Mouse (Mus musculus) ES-Bruce4 (cell line): Measurements from ENCODE around the gene Kdr.

Experiments used
- CTCF ChIP-seq: IDR thresholded peaks from one replicate; pipeline ENCODE4 v1.8.1; 2011; ENCODE audit warnings: low read depth, low read length
- POLR2A ChIP-seq: IDR thresholded peaks from one replicate; pipeline ENCODE4 v1.8.1; 2011; ENCODE audit warnings: low read length; ENCODE audit not compliant: insufficient read depth

GRCm38 (mm10) chr5:75976696-75977095 is 1.6 kb downstream of the Kdr start:
- TF ChIP-seq CTCF (no peak), POLR2A (no peak)
